Mouse (Mus musculus): ENCODE measurements around the gene Leng1. TPM values are rescaled to one million over a fixed set of nuclear protein-coding genes. Genes with fewer than 3 reads are reported as not detected.

The Leng1 gene
- polyA plus RNA-seq, 2 experiments = 3.3 to 4.3 TPM

DNA sequence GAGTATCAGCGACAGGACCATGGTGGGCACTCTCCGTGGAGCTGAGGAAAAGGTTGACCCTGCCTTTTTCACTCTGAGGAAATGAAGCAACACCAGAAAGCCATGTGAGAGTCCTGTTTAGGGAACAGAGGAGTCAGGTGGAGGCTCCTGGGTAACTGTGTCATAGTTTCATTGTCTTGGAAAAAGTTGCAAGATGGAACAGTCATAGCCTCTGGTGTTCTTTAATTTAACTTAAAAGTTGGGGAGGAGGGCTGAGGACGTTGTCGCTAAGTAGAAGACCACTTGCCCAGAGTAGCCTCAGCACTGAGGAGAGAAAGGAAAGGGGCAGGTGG lies 49.6 kb downstream of the Leng1 start, which contains the start of gene Oscar:
Oscar (minus strand) TSS at position 101 of the 332 bp plus-strand sequence.
- Histone ChIP-seq H3K4me3 (ENCODE audit: insufficient read depth in 1 of 2, low read depth in 2 of 2, low read length in 2 of 2) (peak within 1 kb of the TSS; percentile 86 to 92), H3K4me2 (ENCODE audit: low read depth) (peak within 1 kb of the TSS; percentile 72), H3K36me3 (replicated peaks; ENCODE audit: control insufficient read depth, insufficient read depth, low read depth) (peaks cover 7% of the 10 kb centered on the region), H3K9me3 (ENCODE audit: control insufficient read depth, low read length) (no peaks in the 10 kb centered on the region), H3K4me1 (replicated peaks; ENCODE audit: control insufficient read depth in 2 of 2, insufficient read depth in 2 of 2, low read length in 1 of 2) (peaks cover 6% of the 10 kb centered on the region in 2 experiments), H3K27ac (no peak within 1 kb of the TSS), H3K27me3 (ENCODE audit: control insufficient read depth, insufficient read depth, low read length) (no peaks in the 10 kb centered on the region), H3K9ac (replicated peaks) (no peak within 1 kb of the TSS; the same call in 1 of the 2 replicates)
- 60% methylated on average over 4 of the region's 4 CpGs for WGBS (ENCODE audit: insufficient replicate concordance)
- DNase-seq (ENCODE audit: low read depth in 3 of 3, low spot score in 3 of 3) (no peak), ATAC-seq (ENCODE audit: insufficient read depth) (no peak)
- no peak for TF ChIP-seq EP300 (IDR thresholded peaks at IDR 0.05; ENCODE audit: low read depth)
- no peak for TF ChIP-seq CTCF (IDR thresholded peaks at IDR 0.05; ENCODE audit: low read depth)

DNA sequence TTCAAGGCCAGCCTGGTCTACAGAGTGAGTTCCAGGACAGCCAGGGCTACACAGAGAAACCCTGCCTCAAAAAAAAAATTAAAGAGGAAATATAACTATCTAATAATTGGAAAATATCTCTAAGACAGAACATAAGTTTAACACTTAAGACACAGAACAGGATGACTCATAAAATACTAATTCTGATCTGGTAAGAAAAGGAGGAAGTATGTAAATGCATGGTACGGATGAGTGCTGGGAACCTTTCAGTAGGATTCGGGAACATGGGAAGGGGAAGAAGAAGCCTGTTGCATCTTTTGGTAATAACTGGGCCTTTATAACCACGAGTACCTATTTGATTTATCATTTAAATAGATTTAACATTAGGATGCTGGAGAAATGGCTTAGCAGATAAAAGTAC lies 51.6 kb downstream of the Leng1 start:
- H3K27me3 ChIP-seq (ENCODE audit: control insufficient read depth, insufficient read depth, low read length) = no peaks in the 10 kb centered on the region
- DNase-seq (ENCODE audit: low read depth in 3 of 3, low spot score in 3 of 3) (no peak), ATAC-seq (ENCODE audit: insufficient read depth) (no peak)
- WGBS (ENCODE audit: insufficient replicate concordance) = 53% methylated on average over 3 of the region's 3 CpGs
- no peaks in the 10 kb centered on the region for H3K36me3 ChIP-seq (replicated peaks; ENCODE audit: control insufficient read depth, insufficient read depth, low read depth)
- no peak overlapping the region for H3K27ac ChIP-seq
- no peak overlapping the region for H3K4me2 ChIP-seq (ENCODE audit: low read depth)
- no peaks in the 10 kb centered on the region for H3K9me3 ChIP-seq (ENCODE audit: control insufficient read depth, low read length)
- no peak overlapping the region for H3K9ac ChIP-seq (replicated peaks)
- peaks cover 6 to 8% of the 10 kb centered on the region in 2 experiments for H3K4me1 ChIP-seq (replicated peaks; ENCODE audit: control insufficient read depth in 2 of 2, insufficient read depth in 2 of 2, low read length in 1 of 2)
- no peak overlapping the region for H3K4me3 ChIP-seq (ENCODE audit: insufficient read depth in 1 of 2, low read depth in 2 of 2, low read length in 2 of 2)
- TF ChIP-seq EP300 (IDR thresholded peaks at IDR 0.05; ENCODE audit: low read depth) (no peak), CTCF (IDR thresholded peaks at IDR 0.05; ENCODE audit: low read depth) (no peak)

DNA sequence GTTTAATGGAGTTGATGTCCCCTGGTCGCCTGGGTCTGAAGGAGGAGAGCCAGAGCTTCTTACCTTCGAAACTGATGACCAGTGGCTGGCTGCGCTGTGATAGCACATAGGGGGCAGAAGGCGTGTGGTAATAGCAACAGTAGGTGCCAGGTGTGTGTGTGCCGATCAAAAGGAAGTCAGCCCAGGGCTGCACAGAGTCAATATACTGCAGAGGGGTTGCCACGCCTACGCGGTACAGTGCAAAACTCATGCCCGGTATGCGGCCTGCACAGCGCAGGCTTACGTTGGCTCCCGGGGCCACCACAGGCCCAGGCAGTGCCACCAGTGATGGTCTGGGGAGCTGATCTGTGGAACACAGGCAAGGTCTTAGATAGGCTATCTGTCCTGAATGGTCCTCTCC lies 54.6 kb downstream of the Leng1 start:
- 74% methylated on average over 13 of the region's 13 CpGs for WGBS (ENCODE audit: insufficient replicate concordance)
- ATAC-seq (ENCODE audit: insufficient read depth) (peak; percentile 22; the same call in 1 of the 2 replicates), DNase-seq (ENCODE audit: low read depth in 3 of 3, low spot score in 3 of 3) (no peak)
- TF ChIP-seq EP300 (IDR thresholded peaks at IDR 0.05; ENCODE audit: low read depth) (no peak), CTCF (IDR thresholded peaks at IDR 0.05; ENCODE audit: low read depth) (no peak)
- H3K4me1 ChIP-seq (replicated peaks; ENCODE audit: control insufficient read depth in 2 of 2, insufficient read depth in 2 of 2, low read length in 1 of 2) = peaks cover 0 to 1% of the 10 kb centered on the region in 2 experiments; a peak in 1 of 4 replicates
- H3K36me3 ChIP-seq (replicated peaks; ENCODE audit: control insufficient read depth, insufficient read depth, low read depth) = no peaks in the 10 kb centered on the region
- H3K27ac ChIP-seq = no peak overlapping the region
- no peak overlapping the region for H3K4me3 ChIP-seq (ENCODE audit: insufficient read depth in 1 of 2, low read depth in 2 of 2, low read length in 2 of 2)
- H3K27me3 ChIP-seq (ENCODE audit: control insufficient read depth, insufficient read depth, low read length) = no peaks in the 10 kb centered on the region
- H3K9me3 ChIP-seq (ENCODE audit: control insufficient read depth, low read length) = no peaks in the 10 kb centered on the region
- H3K4me2 ChIP-seq (ENCODE audit: low read depth) = no peak overlapping the region
- no peak overlapping the region for H3K9ac ChIP-seq (replicated peaks)

DNA sequence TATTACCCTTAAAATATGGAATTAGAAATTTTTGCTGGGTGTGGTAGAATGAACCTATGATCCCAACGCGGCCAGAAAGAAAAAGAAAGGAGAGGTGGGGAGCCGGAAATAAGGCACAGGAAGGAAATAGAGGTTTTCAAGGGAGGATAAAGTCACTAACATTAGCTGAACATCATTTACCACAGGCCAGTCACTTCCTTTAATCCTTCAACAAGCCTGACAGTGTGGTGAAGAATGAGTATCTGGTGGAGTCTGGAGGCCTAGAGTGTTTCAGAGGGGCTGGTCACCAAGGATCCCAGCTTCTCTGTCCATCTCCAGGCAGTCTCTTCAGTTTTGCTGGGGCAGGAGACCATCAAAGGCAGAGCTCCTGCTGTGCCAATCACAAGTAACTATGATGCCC lies 55.2 kb downstream of the Leng1 start:
- no peaks in the 10 kb centered on the region for H3K27me3 ChIP-seq (ENCODE audit: control insufficient read depth, insufficient read depth, low read length)
- 0 out of 4 replicates have a peak, but pooled peaks cover 0 to 1% of the 10 kb centered on the region in 2 experiments for H3K4me1 ChIP-seq (replicated peaks; ENCODE audit: control insufficient read depth in 2 of 2, insufficient read depth in 2 of 2, low read length in 1 of 2)
- no peaks in the 10 kb centered on the region for H3K36me3 ChIP-seq (replicated peaks; ENCODE audit: control insufficient read depth, insufficient read depth, low read depth)
- H3K9me3 ChIP-seq (ENCODE audit: control insufficient read depth, low read length) = no peaks in the 10 kb centered on the region
- H3K27ac ChIP-seq = no peak overlapping the region
- H3K4me3 ChIP-seq (ENCODE audit: insufficient read depth in 1 of 2, low read depth in 2 of 2, low read length in 2 of 2) = no peak overlapping the region
- DNase-seq (ENCODE audit: low read depth in 3 of 3, low spot score in 3 of 3) = no peak
- no peak for TF ChIP-seq EP300 (IDR thresholded peaks at IDR 0.05; ENCODE audit: low read depth)
- TF ChIP-seq CTCF (IDR thresholded peaks at IDR 0.05; ENCODE audit: low read depth) = no peak
- no peak for ATAC-seq (ENCODE audit: insufficient read depth)
- H3K4me2 ChIP-seq (ENCODE audit: low read depth) = no peak overlapping the region
- H3K9ac ChIP-seq (replicated peaks) = no peak overlapping the region
- 28% methylated on average over 3 of the region's 3 CpGs for WGBS (ENCODE audit: insufficient replicate concordance)

Small RNA genes within 50 kb of the gene (microRNA-seq; reads per million reads assigned to microRNA genes)
- gene Mir3572 = 1.3 reads per million

Other genes with a start within 250 kb of the Leng1 start
- gene Cacng6, start 241.6 kb downstream of the Leng1 start, polyA plus RNA-seq (2012; rRNA removed) = not detected in 2 replicates
- not detected in 2 replicates for gene Cacng6, start 241.6 kb downstream of the Leng1 start, polyA plus RNA-seq (2014; fragmentation: Nextera tagmentation; extraction: Ambion mirVana)
- gene Tarm1, start 163.2 kb downstream of the Leng1 start, polyA plus RNA-seq (2012; rRNA removed) = 0.10 and 0.11 TPM in 2 replicates
- 0.18 and 0.32 TPM in 2 replicates for gene Tarm1, start 163.2 kb downstream of the Leng1 start, polyA plus RNA-seq (2014; fragmentation: Nextera tagmentation; extraction: Ambion mirVana)
- gene Oscar, start 49.7 kb downstream of the Leng1 start, polyA plus RNA-seq (2012; rRNA removed) = 0.03 and 0.06 TPM in 2 replicates
- gene Oscar, start 49.7 kb downstream of the Leng1 start, polyA plus RNA-seq (2014; fragmentation: Nextera tagmentation; extraction: Ambion mirVana) = not detected in 2 replicates
- gene Ndufa3, start 48.5 kb downstream of the Leng1 start, polyA plus RNA-seq (2012; rRNA removed) = 106 and 107 TPM in 2 replicates
- gene Ndufa3, start 48.5 kb downstream of the Leng1 start, polyA plus RNA-seq (2014; fragmentation: Nextera tagmentation; extraction: Ambion mirVana) = 351 and 354 TPM in 2 replicates
- gene Tfpt, start 35.9 kb downstream of the Leng1 start, polyA plus RNA-seq (2012; rRNA removed) = 6.4 and 10.7 TPM in 2 replicates
- gene Tfpt, start 35.9 kb downstream of the Leng1 start, polyA plus RNA-seq (2014; fragmentation: Nextera tagmentation; extraction: Ambion mirVana) = 7.7 and 8.0 TPM in 2 replicates
- gene Prpf31, start 35.9 kb downstream of the Leng1 start, polyA plus RNA-seq (2012; rRNA removed) = 19.9 and 28.4 TPM in 2 replicates
- 46.4 and 48.3 TPM in 2 replicates for gene Prpf31, start 35.9 kb downstream of the Leng1 start, polyA plus RNA-seq (2014; fragmentation: Nextera tagmentation; extraction: Ambion mirVana)
- gene Cnot3, start 20.6 kb downstream of the Leng1 start, polyA plus RNA-seq (2012; rRNA removed) = 27.0 and 30.2 TPM in 2 replicates
- gene Cnot3, start 20.6 kb downstream of the Leng1 start, polyA plus RNA-seq (2014; fragmentation: Nextera tagmentation; extraction: Ambion mirVana) = 20.2 and 20.8 TPM in 2 replicates
- 5.5 and 7.6 TPM in 2 replicates for gene Tmc4, start 11.7 kb upstream of the Leng1 start, polyA plus RNA-seq (2012; rRNA removed)
- 5.7 and 6.7 TPM in 2 replicates for gene Tmc4, start 11.7 kb upstream of the Leng1 start, polyA plus RNA-seq (2014; fragmentation: Nextera tagmentation; extraction: Ambion mirVana)
- gene Tsen34, start 27.0 kb upstream of the Leng1 start, polyA plus RNA-seq (2012; rRNA removed) = 22.8 and 25.3 TPM in 2 replicates
- 34.4 and 34.6 TPM in 2 replicates for gene Tsen34, start 27.0 kb upstream of the Leng1 start, polyA plus RNA-seq (2014; fragmentation: Nextera tagmentation; extraction: Ambion mirVana)
- 10.3 and 11.6 TPM in 2 replicates for gene Mboat7, start 27.7 kb upstream of the Leng1 start, polyA plus RNA-seq (2012; rRNA removed)
- gene Mboat7, start 27.7 kb upstream of the Leng1 start, polyA plus RNA-seq (2014; fragmentation: Nextera tagmentation; extraction: Ambion mirVana) = 11.5 and 13.0 TPM in 2 replicates
- gene Rps9, start 38.2 kb upstream of the Leng1 start, polyA plus RNA-seq (2012; rRNA removed) = 680 and 1,914 TPM in 2 replicates
- gene Rps9, start 38.2 kb upstream of the Leng1 start, polyA plus RNA-seq (2014; fragmentation: Nextera tagmentation; extraction: Ambion mirVana) = 960 and 985 TPM in 2 replicates
- 1.6 TPM in 2 replicates for gene Pirb, start 54.6 kb upstream of the Leng1 start, polyA plus RNA-seq (2012; rRNA removed)
- gene Pirb, start 54.6 kb upstream of the Leng1 start, polyA plus RNA-seq (2014; fragmentation: Nextera tagmentation; extraction: Ambion mirVana) = 1.8 and 2.2 TPM in 2 replicates
- 0.06 and 0.11 TPM in 2 replicates for gene Gm15448, start 159.8 kb upstream of the Leng1 start, polyA plus RNA-seq (2012; rRNA removed)
- 0.23 TPM in 1 of 2 replicates, not detected in the other for gene Gm15448, start 159.8 kb upstream of the Leng1 start, polyA plus RNA-seq (2014; fragmentation: Nextera tagmentation; extraction: Ambion mirVana)
- gene Pira2, start 179.2 kb upstream of the Leng1 start, polyA plus RNA-seq (2012; rRNA removed) = 0.39 and 0.53 TPM in 2 replicates
- gene Pira2, start 179.2 kb upstream of the Leng1 start, polyA plus RNA-seq (2014; fragmentation: Nextera tagmentation; extraction: Ambion mirVana) = 1.5 and 1.9 TPM in 2 replicates
- 0.20 and 0.28 TPM in 2 replicates for gene Gm14548, start 232.3 kb upstream of the Leng1 start, polyA plus RNA-seq (2012; rRNA removed)
- gene Gm14548, start 232.3 kb upstream of the Leng1 start, polyA plus RNA-seq (2014; fragmentation: Nextera tagmentation; extraction: Ambion mirVana) = 0.10 and 0.55 TPM in 2 replicates
- 0.26 and 0.32 TPM in 2 replicates for gene Lilra6, start 249.7 kb upstream of the Leng1 start, polyA plus RNA-seq (2012; rRNA removed)
- gene Lilra6, start 249.7 kb upstream of the Leng1 start, polyA plus RNA-seq (2014; fragmentation: Nextera tagmentation; extraction: Ambion mirVana) = 0.14 and 0.15 TPM in 2 replicates